ENCODE assay signal across 13 mouse cellular contexts in genomic region chr7:28631073-28631472, GRCm38 (mm10). TPM values are rescaled to one million over a fixed set of nuclear protein-coding genes. Genes with fewer than 3 reads are reported as not detected.
DNase-seq lines count a peak whose midpoint lies in the region; ATAC-seq and TF ChIP-seq lines count a peak whose summit lies in the region.
"Had no signal": no experiment of that assay in that cellular context is flagged by ENCODE, and none has a peak within 500 bp of the region (broad histone marks: within the 10 kb centered on the region; RNA-seq: fewer than 3 reads in every experiment).

TSS of gene Acp7 (minus strand) at chr7:28631332.

- H3K4me1 ChIP-seq in embryonic facial prominence, embryonic 12.5 days: peaks cover 8% of the 10 kb centered on the region
- H3K4me1 ChIP-seq in hindbrain, embryonic 16.5 days (ENCODE audit: control insufficient read depth, insufficient read depth, low read depth, low read length): peaks cover 8% of the 10 kb centered on the region; the same call in 1 of the 2 replicates
- H3K4me1 ChIP-seq in midbrain, postnatal 0 days (ENCODE audit: insufficient read depth, low read length): peaks cover 5% of the 10 kb centered on the region; the same call in 1 of the 2 replicates

- ATAC-seq in embryonic facial prominence, embryonic 12.5 days (ENCODE audit: insufficient number of reproducible peaks, insufficient read depth, low FRiP score, low TSS enrichment): no peak
- ATAC-seq in hindbrain, embryonic 16.5 days: no peak
- no peak for ATAC-seq in midbrain, postnatal 0 days (ENCODE audit: low FRiP score)

- H3K4me2 ChIP-seq in embryonic facial prominence, embryonic 12.5 days (replicated peaks): peak within 1 kb of the TSS; percentile 44
- peak within 1 kb of the TSS; percentile 71 for H3K4me2 ChIP-seq in hindbrain, embryonic 16.5 days (ENCODE audit: low read length)
- H3K4me2 ChIP-seq in midbrain, postnatal 0 days (ENCODE audit: low read depth, low read length, poor library complexity, severe bottlenecking): peak within 1 kb of the TSS; percentile 65

- 0 out of 2 replicates have a peak within 1 kb of the TSS, but pooled peaks have one; percentile 12 for H3K9ac ChIP-seq in embryonic facial prominence, embryonic 12.5 days
- peak within 1 kb of the TSS; percentile 54 for H3K9ac ChIP-seq in hindbrain, embryonic 16.5 days (ENCODE audit: low read depth, low read length)
- peak within 1 kb of the TSS; percentile 44; the same call in 1 of the 2 replicates for H3K9ac ChIP-seq in midbrain, postnatal 0 days (replicated peaks; ENCODE audit: low read length, poor library complexity, severe bottlenecking)

- H3K27ac ChIP-seq in layer of hippocampus, adult 2 months: no peak within 1 kb of the TSS
- H3K27ac ChIP-seq in embryonic facial prominence, embryonic 12.5 days: no peak within 1 kb of the TSS
- H3K27ac ChIP-seq in hindbrain, embryonic 16.5 days (ENCODE audit: low read depth, low read length): no peak within 1 kb of the TSS
- H3K27ac ChIP-seq in midbrain, postnatal 0 days (ENCODE audit: low read depth, low read length): no peak within 1 kb of the TSS

- DNase-seq in layer of hippocampus, adult 2 months (ENCODE audit: low spot score in 2 of 2): no peak
- no peak for DNase-seq in layer of hippocampus, postnatal 36 days
- DNase-seq in midbrain, postnatal 0 days (ENCODE audit: low spot score): no peak
- no peak for DNase-seq in urinary bladder, adult 18-20 months (ENCODE audit: low spot score in 2 of 2)
- DNase-seq in frontal cortex, postnatal 10 days (ENCODE audit: low spot score in 2 of 2): no peak
- DNase-seq in spleen, postnatal 36 days (ENCODE audit: low spot score in 2 of 2): no peak

- peak within 1 kb of the TSS; percentile 36 for H3K4me3 ChIP-seq in layer of hippocampus, adult 2 months
- H3K4me3 ChIP-seq in embryonic facial prominence, embryonic 12.5 days: peak within 1 kb of the TSS; percentile 25
- peak within 1 kb of the TSS; percentile 38 for H3K4me3 ChIP-seq in hindbrain, embryonic 16.5 days (ENCODE audit: low read length)
- peak within 1 kb of the TSS; percentile 37 for H3K4me3 ChIP-seq in midbrain, postnatal 0 days (ENCODE audit: low read depth, low read length)
- H3K4me3 ChIP-seq: myocyte had no signal

- no peak for TF ChIP-seq CTCF in layer of hippocampus, adult 2 months (conservative IDR thresholded peaks at IDR 0.05)
- no peak for TF ChIP-seq CTCF in midbrain, postnatal 0 days (IDR thresholded peaks at IDR 0.05)

- H3K9me3 ChIP-seq in embryonic facial prominence, embryonic 12.5 days: no peaks in the 10 kb centered on the region
- H3K9me3 ChIP-seq in hindbrain, embryonic 16.5 days (ENCODE audit: control insufficient read depth, low read length): no peaks in the 10 kb centered on the region
- H3K9me3 ChIP-seq in midbrain, postnatal 0 days (ENCODE audit: low read length): 0 out of 2 replicates have a peak, but pooled peaks cover 3% of the 10 kb centered on the region

- peaks cover 46% of the 10 kb centered on the region for H3K27me3 ChIP-seq in embryonic facial prominence, embryonic 12.5 days
- peaks cover 22% of the 10 kb centered on the region for H3K27me3 ChIP-seq in hindbrain, embryonic 16.5 days (replicated peaks; ENCODE audit: control insufficient read depth, insufficient read depth, low read length)
- peaks cover 21% of the 10 kb centered on the region for H3K27me3 ChIP-seq in midbrain, postnatal 0 days (ENCODE audit: insufficient read depth, low read length)

- 24% methylated on average over 10 of the region's 10 CpGs for WGBS in embryonic facial prominence, embryonic 12.5 days
- 26% methylated on average over 10 of the region's 10 CpGs for WGBS in hindbrain, embryonic 16.5 days
- 32% methylated on average over 10 of the region's 10 CpGs for WGBS in midbrain, postnatal 0 days

- H3K36me3 ChIP-seq in embryonic facial prominence, embryonic 12.5 days: no peaks in the 10 kb centered on the region
- H3K36me3 ChIP-seq in hindbrain, embryonic 16.5 days (ENCODE audit: control insufficient read depth, insufficient read depth, low read length): no peaks in the 10 kb centered on the region
- H3K36me3 ChIP-seq in midbrain, postnatal 0 days (ENCODE audit: insufficient read depth, low read length): no peaks in the 10 kb centered on the region

RNA-seq across cellular contexts. Expression of gene Acp7, which starts in this region (rescaled TPM):
- 1 to 10 TPM; 1.2 to 2.2 TPM for total RNA-seq in layer of hippocampus, adult 2 months (2021)
- total RNA-seq in layer of hippocampus, postnatal 36 days (2021): 1 to 10 TPM; 1.2 to 1.7 TPM
- polyA plus RNA-seq in embryonic facial prominence, embryonic 12.5 days (2016; fragmentation: Nextera tagmentation; extraction: Ambion mirVana): 0.18 TPM in 1 of 2 replicates, not detected in the other
- polyA plus RNA-seq in hindbrain, embryonic 16.5 days (2015; fragmentation: Nextera tagmentation; extraction: Ambion mirVana): 0.31 and 0.34 TPM in 2 replicates
- total RNA-seq in midbrain, postnatal 0 days (2014; rRNA removed): 1.3 and 2.6 TPM in 2 replicates
- polyA plus RNA-seq in midbrain, postnatal 0 days (2015; fragmentation: Nextera tagmentation; extraction: Ambion mirVana): 0.22 and 0.55 TPM in 2 replicates
- total RNA-seq: adrenal gland, postnatal 4 days; CH12.LX had no signal
- polyA plus RNA-seq: heart, postnatal 0 days; myocyte; spleen, adult 2 months had no signal
